Mouse (Mus musculus) liver, embryonic 14.5 days (tissue): ENCODE results near the gene Il13. TPM values are rescaled to one million over a fixed set of nuclear protein-coding genes. Genes with fewer than 3 reads are reported as not detected.

Experiments
- ATAC-seq: fragments of 200-750 bp; cut with Nextera tagmentation; 2 replicates; pipeline ENCODE4 v1.8.0; 2017; ENCODE audit warnings: moderate number of reproducible peaks, mild to moderate bottlenecking, moderate library complexity; ENCODE audit not compliant: insufficient read depth
- DNase-seq, 3 experiments: peaks; one replicate each; pipeline ENCODE4 v3.0.0-alpha.2; 2012 to 2013; ENCODE audit warnings: low read depth in 3 of 3, low spot score in 3 of 3
- H3K27ac ChIP-seq: fragments of 300-500 bp; sonication (generic); 2 replicates; pipeline ENCODE4 v1.5.1; 2014; ENCODE audit warnings: moderate library complexity, mild to moderate bottlenecking, control low read depth, inconsistent platforms
- H3K27me3 ChIP-seq: fragments of 300-500 bp; sonication (generic); 2 replicates; pipeline ENCODE4 v1.6.1; 2014; ENCODE audit warnings: mild to moderate bottlenecking, low read length, moderate library complexity; ENCODE audit not compliant: control insufficient read depth, insufficient read depth
- H3K36me3 ChIP-seq: fragments of 300-500 bp; sonication (generic); replicated peaks from 2 replicates; pipeline ENCODE4 v1.6.1; 2014; ENCODE audit warnings: low read depth; ENCODE audit not compliant: control insufficient read depth, insufficient read depth
- H3K4me1 ChIP-seq, 2 experiments: fragments of 200-500 bp in 1 of 2; fragments of 300-500 bp in 1 of 2; sonication (generic) in 1 of 2; replicated peaks; 2 replicates each; pipeline ENCODE4 v1.6.1; 2012 to 2014; ENCODE audit warnings: antibody characterized with exemption in 1 of 2, inconsistent platforms in 1 of 2, low read length in 1 of 2; ENCODE audit not compliant: control insufficient read depth in 2 of 2, insufficient read depth in 2 of 2
- H3K4me2 ChIP-seq: fragments of 300-500 bp; sonication (generic); 2 replicates; pipeline ENCODE4 v1.6.1; 2014; ENCODE audit warnings: low read depth, mild to moderate bottlenecking, control low read depth, moderate library complexity
- H3K4me3 ChIP-seq, 2 experiments: fragments of 200-500 bp in 1 of 2; fragments of 300-500 bp in 1 of 2; sonication (generic) in 1 of 2; 2 replicates each; pipeline ENCODE4 v1.5.1; 2012 to 2014; ENCODE audit warnings: low read depth in 2 of 2, low read length in 2 of 2, mild to moderate bottlenecking in 2 of 2, control low read depth in 1 of 2, inconsistent platforms in 1 of 2, moderate library complexity in 1 of 2; ENCODE audit not compliant: insufficient read depth in 1 of 2
- H3K9ac ChIP-seq: fragments of 300-500 bp; sonication (generic); replicated peaks from 2 replicates; pipeline ENCODE4 v1.6.1; 2014; ENCODE audit warnings: mild to moderate bottlenecking, control low read depth, moderate library complexity
- H3K9me3 ChIP-seq: fragments of 300-500 bp; sonication (generic); 2 replicates; pipeline ENCODE4 v1.6.1; 2016; ENCODE audit warnings: low read length, mixed read lengths; ENCODE audit not compliant: control insufficient read depth
- CTCF ChIP-seq: IDR thresholded peaks from 2 replicates; pipeline ENCODE4 v1.5.1; 2016; ENCODE audit warnings: antibody characterized with exemption, low read depth, control low read depth
- EP300 ChIP-seq: IDR thresholded peaks from 2 replicates; pipeline ENCODE4 v1.6.1; 2016; ENCODE audit warnings: antibody characterized with exemption, low read depth
- WGBS: fragments of 180-500 bp; shearing (Covaris S2); extraction: QIAGEN DNeasy Blood & Tissue Kit; methylation state at CpG from one replicate; pipeline ENCODE4 v1.1.7; 2014; ENCODE audit not compliant: insufficient replicate concordance; 5-methylcytosine and 5-hydroxymethylcytosine counted together
- polyA plus RNA-seq, 2 experiments: library from polyadenylated mRNA; depleted of rRNA in 1 of 2; stranded (reverse) in 1 of 2; unstranded in 1 of 2; fragments of >200 nt; fragmentation: Nextera tagmentation in 1 of 2; extraction: Ambion mirVana in 1 of 2; gene quantifications; 2 replicates each; pipeline versions ENCODE4 v1.2.1 to v1.2.3; 2012 to 2014

The Il13 gene
- polyA plus RNA-seq, 2 experiments: 0.04 TPM; not detected in 1

GRCm38 (mm10) chr11:53623573-53623972, 10.9 kb downstream of the Il13 start:
- Histone ChIP-seq H3K9me3 (no peaks in the 10 kb centered on the region), H3K27ac (no peak overlapping the region), H3K36me3 (no peaks in the 10 kb centered on the region), H3K4me2 (no peak overlapping the region), H3K4me1 (peaks cover 17 to 43% of the 10 kb centered on the region in 2 experiments), H3K9ac (no peak overlapping the region), H3K27me3 (no peaks in the 10 kb centered on the region), H3K4me3 (no peak overlapping the region)
- no peak for TF ChIP-seq CTCF
- TF ChIP-seq EP300: no peak
- WGBS: 65% methylated on average over 9 of the region's 9 CpGs
- no peak for DNase-seq
- no peak for ATAC-seq

GRCm38 (mm10) chr11:53622440-53622806, 12.1 kb downstream of the Il13 start:
- TF ChIP-seq CTCF (no peak), EP300 (no peak)
- Histone ChIP-seq H3K9ac (no peak overlapping the region), H3K4me1 (peaks cover 17 to 48% of the 10 kb centered on the region in 2 experiments), H3K36me3 (no peaks in the 10 kb centered on the region), H3K9me3 (no peaks in the 10 kb centered on the region), H3K4me2 (no peak overlapping the region), H3K27ac (no peak overlapping the region), H3K4me3 (no peak overlapping the region), H3K27me3 (no peaks in the 10 kb centered on the region)
- 49% methylated on average over 6 of the region's 6 CpGs for WGBS
- ATAC-seq (no peak), DNase-seq (no peak)

- Histone ChIP-seq H3K9me3 (no peaks in the 10 kb centered on the region), H3K9ac (no peak overlapping the region), H3K4me1 (peaks cover 17 to 48% of the 10 kb centered on the region in 2 experiments), H3K4me2 (no peak overlapping the region), H3K27me3 (no peaks in the 10 kb centered on the region), H3K27ac (no peak overlapping the region), H3K4me3 (no peak overlapping the region), H3K36me3 (no peaks in the 10 kb centered on the region)
- WGBS: 55% methylated on average over 11 of the region's 11 CpGs
- DNase-seq: no peak
- no peak for TF ChIP-seq EP300
- no peak for TF ChIP-seq CTCF
- no peak for ATAC-seq
Observed at GRCm38 (mm10) chr11:53621582-53622439, 12.7 kb downstream of the Il13 start.

GRCm38 (mm10) chr11:53620094-53620493, 14.4 kb downstream of the Il13 start:
- H3K9me3 ChIP-seq: no peaks in the 10 kb centered on the region
- ATAC-seq: no peak
- no peak overlapping the region for H3K9ac ChIP-seq
- H3K4me1 ChIP-seq: peaks cover 26 to 45% of the 10 kb centered on the region in 2 experiments
- no peaks in the 10 kb centered on the region for H3K27me3 ChIP-seq
- H3K27ac ChIP-seq: no peak overlapping the region
- 29% methylated on average over 4 of the region's 4 CpGs for WGBS
- H3K4me3 ChIP-seq: no peak overlapping the region
- H3K4me2 ChIP-seq: no peak overlapping the region
- H3K36me3 ChIP-seq: no peaks in the 10 kb centered on the region
- TF ChIP-seq EP300 (no peak), CTCF (no peak)
- DNase-seq: no peak

- Histone ChIP-seq H3K27ac (no peak overlapping the region), H3K36me3 (no peaks in the 10 kb centered on the region), H3K9me3 (no peaks in the 10 kb centered on the region), H3K4me2 (no peak overlapping the region), H3K4me3 (no peak overlapping the region), H3K9ac (no peak overlapping the region), H3K4me1 (peaks cover 30 to 48% of the 10 kb centered on the region in 2 experiments), H3K27me3 (no peaks in the 10 kb centered on the region)
- peak; percentile 52; the same call in 1 of the 2 replicates for ATAC-seq
- WGBS: 30% methylated on average over 6 of the region's 6 CpGs
- DNase-seq: no peak
- TF ChIP-seq EP300: peak; percentile 7; the same call in 1 of the 2 replicates
- TF ChIP-seq CTCF: no peak
Observed at GRCm38 (mm10) chr11:53619428-53619827, 15.1 kb downstream of the Il13 start.
